Mouse (Mus musculus) forebrain, embryonic 15.5 days (tissue): ENCODE results near the gene Epn2. TPM values are rescaled to one million over a fixed set of nuclear protein-coding genes. Genes with fewer than 3 reads are reported as not detected.

ENCODE experiments used
- ATAC-seq: fragments of 200-750 bp; cut with Nextera tagmentation; replicated peaks from 2 replicates; pipeline ENCODE4 v1.8.0; 2017; ENCODE audit warnings: mild to moderate bottlenecking, moderate TSS enrichment, moderate library complexity
- H3K27ac ChIP-seq: fragments of 300-500 bp; sonication (generic); replicated peaks from 2 replicates; pipeline ENCODE4 v1.5.1; 2015; ENCODE audit warnings: mild to moderate bottlenecking, inconsistent platforms
- H3K27me3 ChIP-seq: fragments of 300-500 bp; sonication (generic); 2 replicates; pipeline ENCODE4 v1.6.1; 2015; ENCODE audit warnings: inconsistent platforms
- H3K36me3 ChIP-seq: fragments of 300-500 bp; sonication (generic); 2 replicates; pipeline ENCODE4 v1.6.1; 2015; ENCODE audit warnings: mild to moderate bottlenecking, inconsistent platforms
- H3K4me1 ChIP-seq: fragments of 300-500 bp; sonication (generic); 2 replicates; pipeline ENCODE4 v1.6.1; 2015; ENCODE audit warnings: inconsistent platforms
- H3K4me2 ChIP-seq: fragments of 300-500 bp; sonication (generic); replicated peaks from 2 replicates; pipeline ENCODE4 v1.6.1; 2015; ENCODE audit warnings: mild to moderate bottlenecking, inconsistent platforms
- H3K4me3 ChIP-seq: fragments of 300-500 bp; sonication (generic); 2 replicates; pipeline ENCODE4 v1.5.1; 2015; ENCODE audit warnings: mild to moderate bottlenecking, inconsistent platforms
- H3K9ac ChIP-seq: fragments of 300-500 bp; sonication (generic); replicated peaks from 2 replicates; pipeline ENCODE4 v1.6.1; 2015; ENCODE audit warnings: mild to moderate bottlenecking, inconsistent platforms
- H3K9me3 ChIP-seq: fragments of 300-500 bp; sonication (generic); 2 replicates; pipeline ENCODE4 v1.6.1; 2016; ENCODE audit warnings: inconsistent platforms
- WGBS: fragments of 180-500 bp; shearing (Covaris S2); methylation state at CpG from one replicate; pipeline ENCODE4 v1.1.7; 2015; ENCODE audit warnings: mixed read lengths; 5-methylcytosine and 5-hydroxymethylcytosine counted together
- polyA plus RNA-seq: library from polyadenylated mRNA; unstranded; fragments of >200 nt; fragmentation: Nextera tagmentation; extraction: Ambion mirVana; gene quantifications from 2 replicates; pipeline ENCODE4 v1.2.1, GENCODE M21; 2015

The Epn2 gene
- polyA plus RNA-seq, 1 experiment from 2014 or later: 67.3 TPM

DNA sequence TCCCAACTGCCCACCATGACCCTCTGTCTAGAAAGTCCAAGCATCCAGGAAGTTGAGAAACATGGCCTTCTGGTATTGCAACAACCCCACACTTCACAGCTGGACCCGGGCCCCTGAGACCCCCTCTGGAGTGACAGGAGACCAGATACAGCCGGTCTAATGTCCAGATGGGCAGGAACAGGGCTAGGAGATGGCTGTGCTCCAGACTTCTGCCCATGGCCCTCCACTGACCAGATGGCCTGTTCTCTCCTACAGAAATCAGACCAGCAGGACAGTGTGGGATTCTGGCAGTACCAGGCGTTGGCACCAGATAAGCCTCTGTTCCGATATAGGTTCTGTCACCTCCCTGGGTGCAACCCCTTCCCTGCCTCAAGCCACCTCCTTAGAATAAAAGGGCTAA lies 111.0 kb downstream of the Epn2 start:
- H3K4me1 ChIP-seq: peaks cover 5% of the 10 kb centered on the region; the same call in 1 of the 2 replicates
- no peak overlapping the region for H3K9ac ChIP-seq
- no peaks in the 10 kb centered on the region for H3K27me3 ChIP-seq
- no peak overlapping the region for H3K27ac ChIP-seq
- ATAC-seq: no peak
- 84% methylated on average over 4 of the region's 4 CpGs for WGBS
- no peak overlapping the region for H3K4me2 ChIP-seq
- no peak overlapping the region for H3K4me3 ChIP-seq
- no peaks in the 10 kb centered on the region for H3K9me3 ChIP-seq
- no peaks in the 10 kb centered on the region for H3K36me3 ChIP-seq

Other genes starting within 250 kb of the Epn2 start
- gene Slc47a2, start 236.8 kb downstream of the Epn2 start, polyA plus RNA-seq: not detected in 2 replicates
- 0.13 TPM in 1 of 2 replicates, not detected in the other for gene Slc47a1, start 201.3 kb downstream of the Epn2 start, polyA plus RNA-seq
- gene Rnf112, start 125.6 kb downstream of the Epn2 start, polyA plus RNA-seq: 22.4 and 24.2 TPM in 2 replicates
- gene Mfap4, start 94.3 kb downstream of the Epn2 start, polyA plus RNA-seq: 50.5 and 59.5 TPM in 2 replicates
- gene Mapk7, start 85.3 kb downstream of the Epn2 start, polyA plus RNA-seq: 109 and 117 TPM in 2 replicates
- gene B9d1, start 74.5 kb downstream of the Epn2 start, polyA plus RNA-seq: 38.8 and 42.8 TPM in 2 replicates
- 8.0 and 9.1 TPM in 2 replicates for gene Grap, start 73.6 kb upstream of the Epn2 start, polyA plus RNA-seq
- gene Fam83g, start 104.4 kb upstream of the Epn2 start, polyA plus RNA-seq: 0.20 and 0.51 TPM in 2 replicates
- gene Slc5a10, start 141.1 kb upstream of the Epn2 start, polyA plus RNA-seq: not detected in 2 replicates
- gene Prpsap2, start 182.4 kb upstream of the Epn2 start, polyA plus RNA-seq: 64.3 and 67.3 TPM in 2 replicates